Mouse (Mus musculus) MEL (cell line): ENCODE data around the gene Sipa1l1. TPM values are rescaled to one million over a fixed set of nuclear protein-coding genes. Genes with fewer than 3 reads are reported as not detected.

ENCODE experiments used
- DNase-seq: peaks from one replicate; pipeline ENCODE4 v3.0.0; 2011; ENCODE audit warnings: low read depth, low spot score
- H3K27ac ChIP-seq: 2 replicates; pipeline ENCODE4 v1.5.1; 2012; ENCODE audit warnings: low read depth, mild to moderate bottlenecking, control low read depth, low read length, moderate library complexity; ENCODE audit not compliant: control insufficient read depth
- H3K27me3 ChIP-seq, 2 experiments: fragments of 150-350 bp in 1 of 2; sonication (generic) in 1 of 2; 2 replicates each; pipeline ENCODE4 v1.6.1; 2012; ENCODE audit warnings: low read length in 2 of 2, mild to moderate bottlenecking in 2 of 2, improper control_type of control experiment in 1 of 2, moderate library complexity in 1 of 2; ENCODE audit not compliant: insufficient read depth in 2 of 2, control insufficient read depth in 1 of 2
- H3K36me3 ChIP-seq, 2 experiments: 2 replicates each; pipeline ENCODE4 v1.6.1; 2012 to 2014; ENCODE audit warnings: low read length in 2 of 2, improper control_type of control experiment in 1 of 2, inconsistent platforms in 1 of 2, mild to moderate bottlenecking in 1 of 2; ENCODE audit not compliant: insufficient read depth in 2 of 2, control insufficient read depth in 1 of 2
- H3K4me1 ChIP-seq, 2 experiments: fragments of 150-350 bp in 1 of 2; sonication (generic) in 1 of 2; 2 replicates each; pipeline ENCODE4 v1.6.1; 2012; ENCODE audit warnings: low read length in 2 of 2, improper control_type of control experiment in 1 of 2, mild to moderate bottlenecking in 1 of 2; ENCODE audit not compliant: insufficient read depth in 2 of 2, control insufficient read depth in 1 of 2
- H3K4me3 ChIP-seq, 2 experiments: fragments of 150-350 bp in 1 of 2; sonication (generic) in 1 of 2; 2 replicates each; pipeline ENCODE4 v1.5.1; 2012; ENCODE audit warnings: low read depth in 2 of 2, low read length in 2 of 2, mild to moderate bottlenecking in 2 of 2, moderate library complexity in 2 of 2, control low read depth in 1 of 2, improper control_type of control experiment in 1 of 2; ENCODE audit not compliant: control insufficient read depth in 1 of 2, insufficient read depth in 1 of 2
- H3K79me2 ChIP-seq: 2 replicates; pipeline ENCODE4 v1.6.1; 2012; ENCODE audit warnings: mild to moderate bottlenecking, low read length, moderate library complexity; ENCODE audit not compliant: control insufficient read depth, poor library complexity, insufficient read depth
- H3K9ac ChIP-seq: 2 replicates; pipeline ENCODE4 v1.6.1; 2012; ENCODE audit warnings: low read depth, mild to moderate bottlenecking, control low read depth, low read length, moderate library complexity; ENCODE audit not compliant: control insufficient read depth, poor library complexity, severe bottlenecking
- H3K9me3 ChIP-seq: fragments of 150-350 bp; sonication (generic); replicated peaks from 2 replicates; pipeline ENCODE4 v1.6.1; 2012; ENCODE audit warnings: mild to moderate bottlenecking, low read length, improper control_type of control experiment, moderate library complexity; ENCODE audit not compliant: insufficient read depth
- CHD1 ChIP-seq: IDR thresholded peaks from 2 replicates; pipeline ENCODE4 v1.6.1; 2012; ENCODE audit warnings: low read depth, mild to moderate bottlenecking, inconsistent platforms, low read length, improper control_type of control experiment
- E2F4 ChIP-seq: IDR thresholded peaks from 2 replicates; pipeline ENCODE4 v1.6.1; 2011; ENCODE audit warnings: low read depth, low read length, improper control_type of control experiment, borderline replicate concordance
- ELF1 ChIP-seq: IDR thresholded peaks from 2 replicates; pipeline ENCODE4 v1.6.1; 2014; ENCODE audit warnings: low read depth, mild to moderate bottlenecking, inconsistent platforms, low read length, improper control_type of control experiment, moderate library complexity
- GABPA ChIP-seq: IDR thresholded peaks from 2 replicates; pipeline ENCODE4 v1.6.1; 2012; ENCODE audit warnings: low read depth, mild to moderate bottlenecking, inconsistent platforms, low read length, improper control_type of control experiment, moderate library complexity
- HCFC1 ChIP-seq: IDR thresholded peaks from 2 replicates; pipeline ENCODE4 v1.6.1; 2012; ENCODE audit warnings: low read depth, mild to moderate bottlenecking, inconsistent platforms, low read length, improper control_type of control experiment, moderate library complexity
- JUND ChIP-seq: IDR thresholded peaks from 2 replicates; pipeline ENCODE4 v1.6.1; 2011; ENCODE audit warnings: low read depth, mild to moderate bottlenecking, improper control_type of control experiment, low read length
- MAX ChIP-seq: IDR thresholded peaks from 2 replicates; pipeline ENCODE4 v1.6.1; 2011; ENCODE audit warnings: low read length, improper control_type of control experiment
- MAZ ChIP-seq: IDR thresholded peaks from 2 replicates; pipeline ENCODE4 v1.6.1; 2012; ENCODE audit warnings: low read depth, mild to moderate bottlenecking, inconsistent platforms, low read length, improper control_type of control experiment
- POLR2AphosphoS5 ChIP-seq: IDR thresholded peaks from 2 replicates; pipeline ENCODE4 v1.6.1; 2012; ENCODE audit warnings: low read depth, borderline replicate concordance, mild to moderate bottlenecking, inconsistent platforms, low read length, moderate library complexity, mixed read lengths
- TBP ChIP-seq: IDR thresholded peaks from 2 replicates; pipeline ENCODE4 v1.8.0; 2011; ENCODE audit warnings: low read depth, low read length, improper control_type of control experiment
- TCF12 ChIP-seq: IDR thresholded peaks from 2 replicates; pipeline ENCODE4 v1.6.1; 2014; ENCODE audit warnings: low read depth, mild to moderate bottlenecking, inconsistent platforms, low read length, improper control_type of control experiment, moderate library complexity
- UBTF ChIP-seq: IDR thresholded peaks from 2 replicates; pipeline ENCODE4 v1.6.1; 2012; ENCODE audit warnings: low read depth, mild to moderate bottlenecking, inconsistent platforms, low read length, improper control_type of control experiment, moderate library complexity, borderline replicate concordance; ENCODE audit not compliant: insufficient read depth
- USF2 ChIP-seq, 2 experiments: IDR thresholded peaks; 2 replicates each; pipeline ENCODE4 v1.6.1; 2011 to 2012; ENCODE audit warnings: improper control_type of control experiment in 2 of 2, low read length in 2 of 2, borderline replicate concordance in 1 of 2, inconsistent platforms in 1 of 2, low read depth in 1 of 2, mild to moderate bottlenecking in 1 of 2; ENCODE audit not compliant: insufficient read depth in 1 of 2
- ZKSCAN1 ChIP-seq: IDR thresholded peaks from 2 replicates; pipeline ENCODE4 v1.6.1; 2012; ENCODE audit warnings: low read depth, mild to moderate bottlenecking, inconsistent platforms, low read length, improper control_type of control experiment, moderate library complexity
- ZMIZ1 ChIP-seq: IDR thresholded peaks from 2 replicates; pipeline ENCODE4 v1.6.1; 2012; ENCODE audit warnings: low read depth, mild to moderate bottlenecking, inconsistent platforms, low read length, improper control_type of control experiment, moderate library complexity
- polyA plus RNA-seq, 2 experiments: library from polyadenylated mRNA; stranded (reverse) in 1 of 2; unstranded in 1 of 2; fragments of >175 nt in 1 of 2; fragments of >200 nt in 1 of 2; gene quantifications; 2 replicates each; pipeline versions ENCODE4 v1.2.1 to v1.2.4; 2012; ENCODE audit warnings: low replicate concordance in 2 of 2, low read depth in 1 of 2; ENCODE audit not compliant: insufficient read length in 2 of 2, insufficient read depth in 1 of 2, missing spikeins in 1 of 2
- total RNA-seq: library from RNA; depleted of rRNA; stranded (reverse); fragments of 300-350 nt; gene quantifications from 2 replicates; pipeline ENCODE4 v1.2.3, GENCODE M21; 2012

Sipa1l1 gene
- total and polyA plus RNA-seq, 3 experiments, result 18.1 to 42.7 (median 19.3) TPM

GRCm38 (mm10) chr12:82199286-82199685, 30.2 kb downstream of the Sipa1l1 start:
- no peaks in the 10 kb centered on the region for H3K27me3 ChIP-seq
- peaks cover 4 to 17% of the 10 kb centered on the region in 2 experiments for H3K36me3 ChIP-seq
- H3K27ac ChIP-seq, result no peak overlapping the region
- DNase-seq, result no peak
- no peak overlapping the region for H3K9ac ChIP-seq
- no peak for TF ChIP-seq GABPA
- no peak overlapping the region for H3K4me3 ChIP-seq
- peaks cover 2% of the 10 kb centered on the region; the same call in 1 of the 2 replicates for H3K79me2 ChIP-seq
- H3K4me1 ChIP-seq, result peaks cover 9 to 10% of the 10 kb centered on the region in 2 experiments
- no peaks in the 10 kb centered on the region for H3K9me3 ChIP-seq

GRCm38 (mm10) chr12:82204106-82204505, 35.0 kb downstream of the Sipa1l1 start:
- Histone ChIP-seq H3K9me3 (no peaks in the 10 kb centered on the region), H3K4me3 (no peak overlapping the region), H3K4me1 (peaks cover 3 to 4% of the 10 kb centered on the region in 2 experiments; a peak in 3 of 4 replicates), H3K36me3 (peaks cover 2 to 4% of the 10 kb centered on the region in 2 experiments; a peak in 3 of 4 replicates), H3K27me3 (no peaks in the 10 kb centered on the region), H3K79me2 (peaks cover 7% of the 10 kb centered on the region; the same call in 1 of the 2 replicates), H3K9ac (no peak overlapping the region), H3K27ac (no peak overlapping the region)
- no peak for DNase-seq
- TF ChIP-seq E2F4 (no peak), TBP (no peak), ZKSCAN1 (no peak), MAX (no peak), ELF1 (no peak), TCF12 (no peak), HCFC1 (no peak), UBTF (no peak), ZMIZ1 (no peak), USF2 (IDR thresholded peaks at IDR 0.05; ENCODE audit: borderline replicate concordance in 1 of 2, insufficient read depth in 1 of 2, low read depth in 1 of 2, low read length in 2 of 2) (no peak)

- no peak for TF ChIP-seq CHD1
- TF ChIP-seq POLR2AphosphoS5, result no peak
- TF ChIP-seq JUND, result no peak
- no peak for TF ChIP-seq ZKSCAN1
- no peak for TF ChIP-seq USF2 (IDR thresholded peaks at IDR 0.05; ENCODE audit: borderline replicate concordance in 1 of 2, insufficient read depth in 1 of 2, low read depth in 1 of 2, low read length in 2 of 2)
- TF ChIP-seq MAZ, result no peak
- Histone ChIP-seq H3K36me3 (peaks cover 0 to 2% of the 10 kb centered on the region in 2 experiments; a peak in 1 of 4 replicates), H3K79me2 (peaks cover 5% of the 10 kb centered on the region; the same call in 1 of the 2 replicates), H3K27ac (no peak overlapping the region), H3K4me3 (no peak overlapping the region), H3K9me3 (no peaks in the 10 kb centered on the region), H3K9ac (no peak overlapping the region), H3K4me1 (0 out of 4 replicates have a peak, but pooled peaks cover 0 to 2% of the 10 kb centered on the region in 2 experiments), H3K27me3 (no peaks in the 10 kb centered on the region)
- no peak for DNase-seq
Observed at GRCm38 (mm10) chr12:82206857-82207647, 37.9 kb downstream of the Sipa1l1 start.
